Mouse (Mus musculus) adrenal gland, adult 18-20 months (tissue): ENCODE results near the gene Dnmt3b. TPM values are rescaled to one million over a fixed set of nuclear protein-coding genes. Genes with fewer than 3 reads are reported as not detected.
A peak's percentile ranks its signal among the peaks of the same experiment; 100 is the strongest.
"Not testable (repeated sequence)": the region's sequence is repeated elsewhere in the genome, so short reads cannot be mapped to it uniquely, and the experiment has no call there.

Experiments
- DNase-seq, 2 experiments: peaks; one replicate each; pipeline ENCODE4 v3.0.0; 2021 to 2022; ENCODE audit warnings: low spot score in 2 of 2
- total RNA-seq, 2 experiments: library from RNA; stranded (reverse); gene quantifications; 1 replicate in 1 of 2; 2 replicates in 1 of 2; pipeline ENCODE4 v1.2.3; 2021

Gene Dnmt3b
- total RNA-seq, 2 experiments from 2014 or later, result 1.2 to 1.4 TPM

GRCm38 (mm10) chr2:153710701-153711330 lies 61.6 kb downstream of the Dnmt3b start:
- DNase-seq, result peak in 1 of 2 experiments; percentile 5

GRCm38 (mm10) chr2:153712646-153713091 lies 63.4 kb downstream of the Dnmt3b start:
- no peak for DNase-seq

- DNase-seq, result peak in 1 of 2 experiments; percentile 19
These were observed 64.0 kb downstream of the Dnmt3b start for GRCm38 (mm10) chr2:153713227-153713626.

- DNase-seq, result not testable (repeated sequence)
These were observed 68.6 kb downstream of the Dnmt3b start for GRCm38 (mm10) chr2:153717861-153718260.

GRCm38 (mm10) chr2:153723098-153723497 lies 73.8 kb downstream of the Dnmt3b start:
- no peak for DNase-seq

- DNase-seq, result no peak
These were observed 75.2 kb downstream of the Dnmt3b start for GRCm38 (mm10) chr2:153724424-153724823.

- DNase-seq, result no peak
These were observed 75.6 kb downstream of the Dnmt3b start for GRCm38 (mm10) chr2:153724871-153725270.

- no peak for DNase-seq
These were observed 76.0 kb downstream of the Dnmt3b start for GRCm38 (mm10) chr2:153725291-153725690.

GRCm38 (mm10) chr2:153734033-153734432 lies 84.8 kb downstream of the Dnmt3b start:
- no peak for DNase-seq

Other genes starting within 250 kb of the Dnmt3b start
- not detected for gene 4930404H24Rik, start 156.7 kb upstream of the Dnmt3b start, total RNA-seq
- gene Nol4l, start 119.5 kb upstream of the Dnmt3b start, total RNA-seq, result 10 to 100 TPM in 1 of 2 experiments, 1 to 10 TPM in 1; 9.4 to 13.2 TPM
- gene Commd7, start 16.7 kb upstream of the Dnmt3b start, total RNA-seq, result 10 to 100 TPM; 28.5 to 40.5 TPM
- gene Dnmt3c, start 47.2 kb downstream of the Dnmt3b start, total RNA-seq, result not detected
- gene Mapre1, start 91.8 kb downstream of the Dnmt3b start, total RNA-seq, result 10 to 100 TPM; 92.5 to 98.8 TPM
- under 1 TPM; 0.20 to 0.26 TPM for gene Efcab8, start 130.5 kb downstream of the Dnmt3b start, total RNA-seq
- gene Sun5, start 221.6 kb downstream of the Dnmt3b start, total RNA-seq, result not detected
- gene Bpifb2, start 225.6 kb downstream of the Dnmt3b start, total RNA-seq, result under 1 TPM in 1 of 2 experiments, not detected in 1; 0.17 TPM